Mouse (Mus musculus) retina, postnatal 7 days (tissue): ENCODE measurements around the gene Asf1b.
"Not testable (repeated sequence)": the region's sequence is repeated elsewhere in the genome, so short reads cannot be mapped to it uniquely, and the experiment has no call there.

Experiments
- DNase-seq: peaks from one replicate; pipeline ENCODE4 v3.0.0-alpha.2; 2012; ENCODE audit warnings: low read depth, low spot score

Asf1b gene

GRCm38 (mm10) chr8:83964015-83964765 is 8.9 kb downstream of the Asf1b start:
- DNase-seq, result no peak

GRCm38 (mm10) chr8:83967701-83968100 is 12.4 kb downstream of the Asf1b start:
- no peak for DNase-seq

- DNase-seq, result no peak
These were observed 15.8 kb downstream of the Asf1b start for GRCm38 (mm10) chr8:83971121-83971520.

- no peak for DNase-seq
These were observed 16.4 kb downstream of the Asf1b start for GRCm38 (mm10) chr8:83971661-83972060.

GRCm38 (mm10) chr8:83972150-83973120 is 17.1 kb downstream of the Asf1b start, which contains the start of gene Prkaca:
Prkaca (plus strand) TSS chr8:83972993.
- peak; percentile 96 for DNase-seq

- peak; percentile 28 for DNase-seq
These were observed 18.1 kb downstream of the Asf1b start for GRCm38 (mm10) chr8:83973161-83974031.

GRCm38 (mm10) chr8:83974521-83974920 is 19.2 kb downstream of the Asf1b start:
- DNase-seq, result no peak

- no peak for DNase-seq
These were observed 20.9 kb downstream of the Asf1b start for GRCm38 (mm10) chr8:83976101-83976630.

GRCm38 (mm10) chr8:83976779-83977350 is 21.6 kb downstream of the Asf1b start:
- no peak for DNase-seq

- no peak for DNase-seq
These were observed 22.3 kb downstream of the Asf1b start for GRCm38 (mm10) chr8:83977646-83978045.

GRCm38 (mm10) chr8:83978200-83978599 is 22.9 kb downstream of the Asf1b start:
- no peak for DNase-seq

- DNase-seq, result no peak
These were observed 24.9 kb downstream of the Asf1b start for GRCm38 (mm10) chr8:83980250-83980649.

- no peak for DNase-seq
These were observed 25.5 kb downstream of the Asf1b start for GRCm38 (mm10) chr8:83980845-83981244.

- DNase-seq, result no peak
These were observed 26.2 kb downstream of the Asf1b start for GRCm38 (mm10) chr8:83981533-83981932.

GRCm38 (mm10) chr8:83982449-83982848 is 27.1 kb downstream of the Asf1b start:
- DNase-seq, result no peak

GRCm38 (mm10) chr8:83983222-83983621 is 27.9 kb downstream of the Asf1b start:
- DNase-seq, result not testable (repeated sequence)

- DNase-seq, result no peak
These were observed 33.9 kb downstream of the Asf1b start for GRCm38 (mm10) chr8:83989243-83989642.

GRCm38 (mm10) chr8:83990170-83990569 is 34.9 kb downstream of the Asf1b start:
- DNase-seq, result no peak

- no peak for DNase-seq
These were observed 37.2 kb downstream of the Asf1b start for GRCm38 (mm10) chr8:83992488-83992887.

- no peak for DNase-seq
These were observed 38.7 kb downstream of the Asf1b start for GRCm38 (mm10) chr8:83994030-83994429.

- no peak for DNase-seq
These were observed 40.7 kb downstream of the Asf1b start for GRCm38 (mm10) chr8:83995973-83996372.
